In genomic region chr1:184836350-184836749, GRCm38 (mm10) we compare ENCODE assay signal across 31 mouse cellular contexts. TPM values are rescaled to one million over a fixed set of nuclear protein-coding genes. Genes with fewer than 3 reads are reported as not detected.
DNase-seq lines count a peak whose midpoint lies in the region; ATAC-seq lines count a peak whose summit lies in the region.
"Had no signal": no experiment of that assay in that cellular context is flagged by ENCODE, and none has a peak within 500 bp of the region (broad histone marks: within the 10 kb centered on the region; RNA-seq: fewer than 3 reads in every experiment).

No protein-coding gene starts in this region.

- H3K36me3 ChIP-seq in midbrain, embryonic 11.5 days (ENCODE audit: control insufficient read depth, insufficient read depth, low read length), result peaks cover 2% of the 10 kb centered on the region; the same call in 1 of the 2 replicates
- H3K36me3 ChIP-seq in midbrain, embryonic 13.5 days, result peaks cover 21% of the 10 kb centered on the region
- H3K36me3 ChIP-seq in heart, embryonic 10.5 days, result peaks cover 42% of the 10 kb centered on the region

- DNase-seq in midbrain, embryonic 11.5 days (ENCODE audit: low spot score, missing footprints), result peak; percentile 51
- peak; percentile 65 for DNase-seq in ES-CJ7 (ENCODE audit: low read depth, low spot score)
- DNase-seq in ZHBTc4 (ENCODE audit: low read depth, low spot score), result peak; percentile 80
- DNase-seq in thymus, postnatal 0 days (ENCODE audit: low spot score), result no peak
- DNase-seq in heart, embryonic 10.5 days (ENCODE audit: low spot score), result no peak
- DNase-seq: adrenal gland, postnatal 10 days; adrenal gland, postnatal 36 days; cerebellum, adult 18-20 months; cerebellum, adult 9-10 months; cerebellum, postnatal 14 days; forebrain, postnatal 0 days; gastrocnemius, adult 2 months; gastrocnemius, postnatal 14 days; heart, adult 11 months; heart, postnatal 10 days; heart, postnatal 36 days; kidney, adult 11 months had no signal

- H3K4me2 ChIP-seq in midbrain, embryonic 11.5 days, result no peak overlapping the region
- H3K4me2 ChIP-seq in midbrain, embryonic 13.5 days (replicated peaks), result no peak overlapping the region
- H3K4me2 ChIP-seq: embryonic facial prominence, embryonic 12.5 days; embryonic facial prominence, embryonic 15.5 days; heart, embryonic 12.5 days; heart, embryonic 15.5 days; hindbrain, embryonic 13.5 days had no signal

- no peaks in the 10 kb centered on the region for H3K27me3 ChIP-seq in midbrain, embryonic 11.5 days (ENCODE audit: control insufficient read depth, insufficient read depth, low read length)
- H3K27me3 ChIP-seq in midbrain, embryonic 13.5 days, result no peaks in the 10 kb centered on the region
- no peaks in the 10 kb centered on the region for H3K27me3 ChIP-seq in heart, embryonic 10.5 days (ENCODE audit: insufficient read depth, poor library complexity, severe bottlenecking)
- H3K27me3 ChIP-seq: CH12.LX; embryonic facial prominence, embryonic 12.5 days; embryonic facial prominence, embryonic 15.5 days; heart, embryonic 12.5 days; heart, embryonic 15.5 days; hindbrain, embryonic 13.5 days; Patski had no signal

- no peaks in the 10 kb centered on the region for H3K9me3 ChIP-seq in midbrain, embryonic 11.5 days (ENCODE audit: control insufficient read depth, low read length)
- no peaks in the 10 kb centered on the region for H3K9me3 ChIP-seq in midbrain, embryonic 13.5 days
- H3K9me3 ChIP-seq in heart, embryonic 10.5 days, result no peaks in the 10 kb centered on the region
- H3K9me3 ChIP-seq: embryonic facial prominence, embryonic 12.5 days; embryonic facial prominence, embryonic 15.5 days; G1E; heart, embryonic 12.5 days; heart, embryonic 15.5 days; hindbrain, embryonic 10.5 days; hindbrain, embryonic 13.5 days had no signal

- ATAC-seq in midbrain, embryonic 11.5 days (ENCODE audit: low FRiP score), result no peak
- ATAC-seq in midbrain, embryonic 13.5 days, result no peak
- no peak for ATAC-seq in CD4-positive, CD25-positive, alpha-beta regulatory T cell, adult 4 months
- ATAC-seq: activated CD4-positive, CD25-positive, alpha-beta regulatory T cell, adult 4 months; forebrain, embryonic 14.5 days; forebrain, postnatal 0 days; hindbrain, embryonic 16.5 days; Patski had no signal

- 72% methylated on average over 5 of the region's 5 CpGs for WGBS in midbrain, embryonic 11.5 days
- WGBS in midbrain, embryonic 13.5 days, result 70% methylated on average over 5 of the region's 5 CpGs
- WGBS in heart, embryonic 10.5 days, result 74% methylated on average over 5 of the region's 5 CpGs

- H3K27ac ChIP-seq in midbrain, embryonic 11.5 days (ENCODE audit: low read depth, low read length), result no peak overlapping the region
- no peak overlapping the region for H3K27ac ChIP-seq in midbrain, embryonic 13.5 days
- H3K27ac ChIP-seq in heart, embryonic 10.5 days, result no peak overlapping the region
- H3K27ac ChIP-seq: embryonic facial prominence, embryonic 12.5 days; embryonic facial prominence, embryonic 15.5 days; gastrocnemius, adult 2 months; heart, embryonic 15.5 days; hindbrain, embryonic 10.5 days; hindbrain, embryonic 13.5 days had no signal

- H3K4me1 ChIP-seq in midbrain, embryonic 11.5 days (ENCODE audit: control insufficient read depth, insufficient read depth, low read length), result no peaks in the 10 kb centered on the region
- no peaks in the 10 kb centered on the region for H3K4me1 ChIP-seq in midbrain, embryonic 13.5 days (replicated peaks)
- peaks cover 4% of the 10 kb centered on the region; the same call in 1 of the 2 replicates for H3K4me1 ChIP-seq in heart, embryonic 10.5 days
- H3K4me1 ChIP-seq: embryonic facial prominence, embryonic 12.5 days; embryonic facial prominence, embryonic 15.5 days; heart, embryonic 15.5 days; hindbrain, embryonic 10.5 days; hindbrain, embryonic 13.5 days had no signal

- no peak overlapping the region for H3K4me3 ChIP-seq in midbrain, embryonic 11.5 days (ENCODE audit: low read depth, low read length)
- no peak overlapping the region for H3K4me3 ChIP-seq in midbrain, embryonic 13.5 days (replicated peaks)
- H3K4me3 ChIP-seq in heart, embryonic 10.5 days, result no peak overlapping the region
- H3K4me3 ChIP-seq: embryonic facial prominence, embryonic 12.5 days; embryonic facial prominence, embryonic 15.5 days; gastrocnemius, adult 2 months; heart, embryonic 12.5 days; heart, embryonic 15.5 days; hindbrain, embryonic 10.5 days; hindbrain, embryonic 13.5 days had no signal

- no peak overlapping the region for H3K9ac ChIP-seq in midbrain, embryonic 11.5 days (ENCODE audit: low read length)
- H3K9ac ChIP-seq in midbrain, embryonic 13.5 days (replicated peaks), result no peak overlapping the region
- H3K9ac ChIP-seq: embryonic facial prominence, embryonic 12.5 days; embryonic facial prominence, embryonic 15.5 days; forebrain, postnatal 0 days; heart, embryonic 12.5 days; heart, embryonic 15.5 days; hindbrain, embryonic 13.5 days had no signal

RNA-seq across cellular contexts. Expression of gene Marc2, which starts 9.9 kb away (rescaled TPM):
- 107 and 110 TPM in 2 replicates for polyA plus RNA-seq in midbrain, embryonic 11.5 days (2014; fragmentation: Nextera tagmentation; extraction: Ambion mirVana)
- polyA plus RNA-seq in midbrain, embryonic 13.5 days (2015; fragmentation: Nextera tagmentation; extraction: Ambion mirVana), result 93.0 and 95.2 TPM in 2 replicates
- polyA plus RNA-seq in CD4-positive, CD25-positive, alpha-beta regulatory T cell, adult 4 months (2017; shearing (Covaris generic)), result 10 to 100 TPM; 10.7 to 32.3 TPM
- 237 and 272 TPM in 2 replicates for polyA plus RNA-seq in thymus, postnatal 0 days (2015; fragmentation: Nextera tagmentation; extraction: Ambion mirVana)
- polyA plus RNA-seq in heart, embryonic 10.5 days (2016; fragmentation: Nextera tagmentation; extraction: Ambion mirVana), result 72.9 and 98.6 TPM in 2 replicates

RNA-seq across cellular contexts. Expression of gene Marc1, which starts 25.2 kb away (rescaled TPM):
- polyA plus RNA-seq in midbrain, embryonic 11.5 days (2014; fragmentation: Nextera tagmentation; extraction: Ambion mirVana), result not detected in 2 replicates
- polyA plus RNA-seq in midbrain, embryonic 13.5 days (2015; fragmentation: Nextera tagmentation; extraction: Ambion mirVana), result not detected in 2 replicates
- polyA plus RNA-seq in CD4-positive, CD25-positive, alpha-beta regulatory T cell, adult 4 months (2017; shearing (Covaris generic)), result under 1 TPM in 1 of 2 experiments, not detected in 1; 0.44 TPM
- polyA plus RNA-seq in thymus, postnatal 0 days (2015; fragmentation: Nextera tagmentation; extraction: Ambion mirVana), result 1.7 and 2.0 TPM in 2 replicates
- polyA plus RNA-seq in heart, embryonic 10.5 days (2016; fragmentation: Nextera tagmentation; extraction: Ambion mirVana), result 0.21 and 0.70 TPM in 2 replicates
- polyA plus RNA-seq: activated CD4-positive, CD25-positive, alpha-beta regulatory T cell, adult 4 months; embryonic facial prominence, embryonic 12.5 days; forebrain, embryonic 14.5 days; G1E; heart, embryonic 15.5 days; hindbrain, embryonic 10.5 days; Patski had no signal

RNA-seq across cellular contexts. Expression of gene C130074G19Rik, which starts 46.7 kb away (rescaled TPM):
- polyA plus RNA-seq in midbrain, embryonic 11.5 days (2014; fragmentation: Nextera tagmentation; extraction: Ambion mirVana), result 0.50 and 0.52 TPM in 2 replicates
- 0.85 and 1.2 TPM in 2 replicates for polyA plus RNA-seq in midbrain, embryonic 13.5 days (2015; fragmentation: Nextera tagmentation; extraction: Ambion mirVana)
- not detected for polyA plus RNA-seq in CD4-positive, CD25-positive, alpha-beta regulatory T cell, adult 4 months (2017; shearing (Covaris generic))
- polyA plus RNA-seq in thymus, postnatal 0 days (2015; fragmentation: Nextera tagmentation; extraction: Ambion mirVana), result 0.86 and 1.1 TPM in 2 replicates
- polyA plus RNA-seq in heart, embryonic 10.5 days (2016; fragmentation: Nextera tagmentation; extraction: Ambion mirVana), result 0.22 and 0.82 TPM in 2 replicates
- polyA plus RNA-seq: activated CD4-positive, CD25-positive, alpha-beta regulatory T cell, adult 4 months; G1E had no signal

Comparison
In these comparisons a context has a peak if more than half of its experiments do, and no peak if none do; other contexts are left out.
1. DNase-seq: peak in midbrain, embryonic 11.5 days (single experiment), ES-CJ7 (single experiment) and ZHBTc4 (single experiment); none in thymus, postnatal 0 days (single experiment) and heart, embryonic 10.5 days (single experiment).